Mouse (Mus musculus) E14TG2a.4 (cell line): ENCODE data around the gene Rhot1.

Source experiments
- H3K27me3 ChIP-seq: 2 replicates; pipeline ENCODE4 v1.6.1; 2014; ENCODE audit warnings: low read length, control low read depth; ENCODE audit not compliant: insufficient read depth
- H3K36me3 ChIP-seq: 2 replicates; pipeline ENCODE4 v1.6.1; 2014; ENCODE audit warnings: low read length, control low read depth; ENCODE audit not compliant: insufficient read depth
- H3K4me1 ChIP-seq: replicated peaks from 2 replicates; pipeline ENCODE4 v1.6.1; 2014; ENCODE audit warnings: low read depth, low read length, control low read depth
- H3K4me3 ChIP-seq: replicated peaks from 2 replicates; pipeline ENCODE4 v1.5.1; 2014; ENCODE audit warnings: mild to moderate bottlenecking, low read length
- H3K9me3 ChIP-seq: 2 replicates; pipeline ENCODE4 v1.6.1; 2014; ENCODE audit warnings: low read length, control low read depth
- CTCF ChIP-seq: conservative IDR thresholded peaks from 2 replicates; pipeline ENCODE4 v1.5.1; 2014; ENCODE audit warnings: low read length
- NANOG ChIP-seq: IDR thresholded peaks from 2 replicates; pipeline ENCODE4 v1.6.1; 2014; ENCODE audit warnings: borderline replicate concordance, low read length, mixed read lengths
- POU5F1 ChIP-seq: IDR thresholded peaks from 2 replicates; pipeline ENCODE4 v1.6.1; 2014; ENCODE audit warnings: low read length, borderline replicate concordance

The Rhot1 gene

DNA sequence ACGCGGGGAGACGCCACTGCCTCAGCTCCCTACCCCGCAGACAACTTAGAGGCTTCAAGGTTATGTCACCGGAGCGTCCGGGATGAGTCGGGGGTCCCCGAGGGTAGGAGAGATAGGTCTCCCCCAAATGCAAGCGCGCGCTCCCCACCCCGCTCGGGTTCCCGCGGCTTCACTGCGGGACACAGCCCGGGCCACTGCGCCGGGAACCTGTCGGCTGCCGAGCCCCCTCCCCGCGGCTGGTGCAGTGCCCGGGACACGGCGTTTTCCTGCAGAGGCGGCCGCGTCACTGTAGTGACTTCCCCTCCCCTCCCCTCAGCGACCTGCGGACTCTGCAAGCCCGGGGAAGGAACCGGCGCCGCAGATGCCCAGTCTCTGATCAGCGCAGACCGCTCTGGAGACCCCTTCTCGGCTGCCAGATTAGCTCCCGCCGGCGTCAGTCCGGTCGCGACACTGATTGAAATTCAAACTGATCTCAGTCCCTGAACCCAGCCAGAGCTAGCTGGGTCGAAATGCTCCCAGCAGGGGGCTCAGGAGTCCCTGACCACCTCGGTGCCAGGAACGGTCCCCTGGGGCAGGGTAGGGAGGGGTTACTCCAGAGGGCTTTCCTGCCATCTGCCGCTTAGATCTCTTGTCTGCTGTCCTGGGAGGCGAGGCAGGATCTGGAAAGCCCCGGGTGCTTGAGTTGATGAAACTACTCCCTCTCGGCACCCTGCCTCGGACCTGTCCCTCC lies 92.7 kb downstream of the Rhot1 start:
- Histone ChIP-seq H3K4me1 (peaks cover 33% of the 10 kb centered on the region), H3K27me3 (peaks cover 74% of the 10 kb centered on the region), H3K4me3 (peak overlapping the region; percentile 83), H3K9me3 (peaks cover 7% of the 10 kb centered on the region), H3K36me3 (no peaks in the 10 kb centered on the region)
- TF ChIP-seq NANOG, result no peak
- TF ChIP-seq POU5F1, result no peak
- TF ChIP-seq CTCF, result no peak

DNA sequence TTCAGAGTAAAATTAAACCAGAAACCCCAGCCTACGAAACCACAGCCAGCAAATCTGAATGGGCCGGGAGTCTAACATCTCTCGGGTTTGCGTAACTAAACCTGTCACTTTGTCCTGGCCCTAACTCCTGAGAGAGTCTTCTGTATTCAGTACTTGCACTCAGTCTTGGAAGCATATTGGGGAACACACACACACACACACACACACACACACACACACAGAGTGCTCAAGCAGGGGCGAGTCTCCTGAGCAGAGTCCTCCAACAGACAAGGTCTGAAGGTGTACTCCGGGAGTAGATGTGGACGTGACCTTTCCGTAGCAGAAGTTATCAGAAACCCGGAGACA lies 93.2 kb downstream of the Rhot1 start:
- Histone ChIP-seq H3K9me3 (peaks cover 7% of the 10 kb centered on the region), H3K4me1 (peaks cover 33% of the 10 kb centered on the region), H3K36me3 (no peaks in the 10 kb centered on the region), H3K27me3 (peaks cover 75% of the 10 kb centered on the region), H3K4me3 (peak overlapping the region; percentile 83)
- TF ChIP-seq NANOG (no peak), CTCF (no peak), POU5F1 (no peak)

DNA sequence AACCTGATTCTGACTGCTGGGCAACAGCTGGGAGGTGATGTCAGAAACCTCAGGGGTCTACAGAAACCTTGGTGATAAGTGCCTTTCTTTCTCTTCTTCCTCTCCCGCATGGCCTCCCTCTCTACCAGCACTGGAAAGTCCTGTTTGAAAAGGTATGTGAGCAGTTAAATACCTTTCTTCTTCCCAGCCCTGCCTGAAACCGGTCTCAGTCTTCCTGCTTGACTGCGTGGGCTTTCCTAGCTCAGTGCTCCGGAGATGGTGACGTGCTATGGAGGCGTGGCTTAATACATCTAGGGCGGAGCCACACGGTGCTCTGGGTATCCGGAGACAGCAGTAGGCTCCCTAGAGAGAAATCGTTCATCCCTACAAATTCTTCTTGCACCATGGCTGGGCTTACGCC lies 93.7 kb downstream of the Rhot1 start:
- H3K36me3 ChIP-seq, result no peaks in the 10 kb centered on the region
- peaks cover 7% of the 10 kb centered on the region for H3K9me3 ChIP-seq
- TF ChIP-seq CTCF (no peak), NANOG (no peak), POU5F1 (no peak)
- peak overlapping the region; percentile 83 for H3K4me3 ChIP-seq
- peaks cover 73% of the 10 kb centered on the region for H3K27me3 ChIP-seq
- H3K4me1 ChIP-seq, result peaks cover 33% of the 10 kb centered on the region

DNA sequence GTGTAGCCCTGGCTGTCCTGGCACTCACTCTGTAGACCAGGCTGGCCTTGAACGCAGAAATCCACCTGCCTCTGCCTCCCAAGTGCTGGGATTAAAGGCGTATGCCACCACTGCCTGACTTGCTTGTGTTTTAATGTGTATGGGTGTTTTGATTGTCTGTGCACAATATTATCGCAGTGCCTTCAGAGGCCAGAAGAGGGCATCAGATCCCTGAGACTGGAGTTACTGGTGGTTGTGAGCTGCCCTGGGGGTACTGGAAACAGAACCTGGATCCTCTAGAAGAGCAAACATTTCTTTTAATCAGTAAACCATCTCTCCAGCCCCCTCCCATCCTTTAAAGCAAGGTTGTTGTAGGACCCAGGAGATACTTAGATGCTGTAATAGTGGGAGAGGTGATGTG lies 94.9 kb downstream of the Rhot1 start:
- peaks cover 7% of the 10 kb centered on the region for H3K9me3 ChIP-seq
- H3K4me3 ChIP-seq, result no peak overlapping the region
- peaks cover 66% of the 10 kb centered on the region for H3K27me3 ChIP-seq
- H3K36me3 ChIP-seq, result no peaks in the 10 kb centered on the region
- TF ChIP-seq NANOG, result no peak
- peak; percentile 35 for TF ChIP-seq CTCF
- H3K4me1 ChIP-seq, result peaks cover 33% of the 10 kb centered on the region

DNA sequence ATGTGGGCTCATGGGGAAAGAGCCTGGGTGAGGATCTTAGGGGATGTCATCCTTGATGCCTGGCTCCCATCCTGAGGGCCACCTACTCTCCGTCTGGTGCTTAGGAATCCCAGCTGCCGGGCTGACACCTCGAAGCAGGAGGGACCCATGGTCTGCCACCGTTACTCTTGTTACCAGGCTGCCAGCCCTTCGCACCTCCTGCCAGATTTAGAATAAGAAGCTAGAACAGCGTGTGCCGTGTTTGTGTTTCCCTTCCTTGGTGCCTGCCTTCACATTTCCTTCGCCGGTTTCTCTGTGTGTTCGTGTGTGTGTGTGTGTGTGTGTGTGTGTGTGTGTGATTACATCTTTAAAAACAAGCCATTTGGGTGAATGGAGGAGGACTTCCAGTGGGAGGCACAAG lies 96.0 kb downstream of the Rhot1 start:
- Histone ChIP-seq H3K36me3 (no peaks in the 10 kb centered on the region), H3K27me3 (peaks cover 55% of the 10 kb centered on the region), H3K9me3 (peaks cover 7% of the 10 kb centered on the region), H3K4me3 (no peak overlapping the region), H3K4me1 (peaks cover 25% of the 10 kb centered on the region)
- no peak for TF ChIP-seq NANOG
- TF ChIP-seq POU5F1, result no peak
- no peak for TF ChIP-seq CTCF

DNA sequence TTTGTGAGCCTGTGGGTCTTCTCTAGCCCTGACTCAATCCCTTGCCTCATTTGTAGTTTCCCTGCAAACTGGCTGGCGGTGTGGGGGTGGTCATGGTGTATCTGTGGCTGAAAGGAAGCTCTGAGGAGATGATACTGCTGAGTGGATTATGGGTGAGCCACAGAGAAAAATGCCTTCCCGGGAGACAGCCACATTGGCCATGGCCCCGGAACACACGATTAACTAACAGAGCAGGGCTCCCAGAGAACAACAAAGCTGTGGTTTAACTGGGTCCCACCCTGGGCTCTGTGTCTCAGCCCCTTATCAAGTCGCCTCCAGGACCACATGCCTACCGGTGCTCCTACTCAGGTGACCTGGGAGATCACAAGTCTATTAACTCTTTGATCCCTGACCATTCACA lies 99.7 kb downstream of the Rhot1 start:
- H3K27me3 ChIP-seq, result peaks cover 47% of the 10 kb centered on the region
- no peaks in the 10 kb centered on the region for H3K36me3 ChIP-seq
- TF ChIP-seq NANOG (no peak), POU5F1 (no peak), CTCF (no peak)
- peaks cover 7% of the 10 kb centered on the region for H3K9me3 ChIP-seq
- no peak overlapping the region for H3K4me3 ChIP-seq
- peaks cover 6% of the 10 kb centered on the region; the same call in 1 of the 2 replicates for H3K4me1 ChIP-seq

DNA sequence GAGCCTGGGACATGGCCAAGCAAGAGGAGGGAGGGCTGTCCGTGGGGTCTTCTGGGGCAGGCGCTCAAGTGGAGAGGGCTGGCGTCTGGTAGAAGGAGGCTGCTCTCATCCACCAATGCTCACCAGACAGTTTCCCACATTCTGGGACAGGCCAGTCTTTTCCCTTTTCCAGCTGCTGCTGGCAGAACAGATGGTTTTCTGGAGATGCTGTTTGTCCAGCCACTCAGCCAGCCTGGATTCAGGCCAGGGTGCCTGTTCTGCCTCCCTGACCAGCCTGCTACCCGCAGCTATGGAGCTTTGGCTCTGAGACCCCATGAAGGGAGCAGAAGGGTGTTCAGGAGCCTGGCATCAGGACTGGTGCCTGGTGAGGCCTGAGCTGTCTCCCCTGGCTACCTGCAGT lies 102.5 kb downstream of the Rhot1 start:
- no peaks in the 10 kb centered on the region for H3K9me3 ChIP-seq
- no peaks in the 10 kb centered on the region for H3K36me3 ChIP-seq
- TF ChIP-seq POU5F1 (no peak), CTCF (no peak), NANOG (no peak)
- no peak overlapping the region for H3K4me3 ChIP-seq
- peaks cover 45% of the 10 kb centered on the region for H3K27me3 ChIP-seq
- peaks cover 11% of the 10 kb centered on the region for H3K4me1 ChIP-seq

DNA sequence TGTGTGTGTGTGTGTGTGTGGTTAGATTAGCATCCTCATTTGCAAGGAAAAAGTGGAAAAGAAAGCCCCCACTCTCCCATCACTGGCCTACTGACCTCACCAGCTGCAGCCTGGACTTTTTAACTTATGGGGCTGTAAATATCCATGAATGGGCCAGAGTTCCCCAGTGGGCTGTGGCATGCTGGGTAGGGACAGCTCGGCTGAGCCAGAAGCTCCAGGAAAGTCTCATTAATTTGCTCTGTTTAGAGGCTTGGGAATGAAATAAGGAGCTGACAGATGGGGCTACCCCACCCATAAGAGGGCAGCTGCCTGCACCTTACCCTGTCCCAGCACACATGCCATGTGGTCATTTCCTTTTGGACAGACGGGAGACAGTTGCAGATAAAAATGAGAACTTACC lies 103.2 kb downstream of the Rhot1 start:
- Histone ChIP-seq H3K9me3 (no peaks in the 10 kb centered on the region), H3K27me3 (peaks cover 45% of the 10 kb centered on the region), H3K36me3 (no peaks in the 10 kb centered on the region), H3K4me1 (peaks cover 11% of the 10 kb centered on the region), H3K4me3 (no peak overlapping the region)
- TF ChIP-seq NANOG, result no peak
- TF ChIP-seq POU5F1, result no peak
- TF ChIP-seq CTCF, result no peak

DNA sequence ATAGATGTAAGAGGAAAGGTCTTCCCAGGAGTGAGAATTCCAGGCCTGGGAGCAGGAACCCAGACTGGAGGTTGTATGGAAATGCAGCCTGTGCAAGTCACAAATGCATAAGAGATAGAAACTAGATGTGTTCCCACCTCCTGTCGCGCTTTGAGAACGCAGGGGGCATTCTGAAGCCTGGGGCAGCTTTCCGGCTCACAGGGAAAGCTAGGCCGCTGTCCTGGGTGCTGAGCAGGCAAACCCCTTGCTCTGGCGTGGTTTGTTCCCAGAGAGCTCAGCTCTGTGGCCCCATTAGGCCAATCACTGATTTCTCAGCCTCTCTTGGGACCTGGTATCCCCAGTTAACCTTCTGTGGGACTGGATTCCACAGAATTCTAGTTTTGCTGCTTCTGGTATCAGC lies 103.7 kb downstream of the Rhot1 start:
- peaks cover 41% of the 10 kb centered on the region for H3K27me3 ChIP-seq
- no peak for TF ChIP-seq POU5F1
- no peak for TF ChIP-seq CTCF
- TF ChIP-seq NANOG, result no peak
- peaks cover 11% of the 10 kb centered on the region for H3K4me1 ChIP-seq
- no peaks in the 10 kb centered on the region for H3K36me3 ChIP-seq
- no peaks in the 10 kb centered on the region for H3K9me3 ChIP-seq
- no peak overlapping the region for H3K4me3 ChIP-seq
